In genomic region chr16:30060412-30060811, GRCm38 (mm10) we compare ENCODE assay signal across 8 mouse cellular contexts. TPM values are rescaled to one million over a fixed set of nuclear protein-coding genes. Genes with fewer than 3 reads are reported as not detected.
DNase-seq lines count a peak whose midpoint lies in the region; ATAC-seq and TF ChIP-seq lines count a peak whose summit lies in the region.
"Had no signal": no experiment of that assay in that cellular context is flagged by ENCODE, and none has a peak within 500 bp of the region (broad histone marks: within the 10 kb centered on the region; RNA-seq: fewer than 3 reads in every experiment).

No protein-coding gene starts in this region.

- no peak overlapping the region for H3K9ac ChIP-seq in limb, embryonic 13.5 days
- H3K9ac ChIP-seq: hindbrain, embryonic 13.5 days had no signal

- H3K4me1 ChIP-seq in E14TG2a.4 (replicated peaks; ENCODE audit: low read depth, low read length): peaks cover 75% of the 10 kb centered on the region
- peaks cover 73% of the 10 kb centered on the region for H3K4me1 ChIP-seq in limb, embryonic 13.5 days

- TF ChIP-seq CTCF in E14TG2a.4 (conservative IDR thresholded peaks at IDR 0.05; ENCODE audit: low read length): no peak

- 0 out of 2 replicates have a peak overlapping the region, but pooled peaks have one; percentile 32 for H3K4me3 ChIP-seq in E14TG2a.4 (replicated peaks; ENCODE audit: low read length)
- H3K4me3 ChIP-seq in limb, embryonic 13.5 days: no peak overlapping the region
- H3K4me3 ChIP-seq: hindbrain, embryonic 13.5 days had no signal

- no peaks in the 10 kb centered on the region for H3K27me3 ChIP-seq in E14TG2a.4 (ENCODE audit: insufficient read depth, low read length)
- H3K27me3 ChIP-seq in limb, embryonic 13.5 days: peaks cover 16% of the 10 kb centered on the region; the same call in 1 of the 2 replicates

- H3K9me3 ChIP-seq in E14TG2a.4 (ENCODE audit: low read length): no peaks in the 10 kb centered on the region
- H3K9me3 ChIP-seq in limb, embryonic 13.5 days: no peaks in the 10 kb centered on the region
- H3K9me3 ChIP-seq: hindbrain, embryonic 13.5 days had no signal

- 9% methylated on average over 8 of the region's 8 CpGs for WGBS in limb, embryonic 13.5 days

- ATAC-seq in limb, embryonic 13.5 days (ENCODE audit: low FRiP score, low read depth): no peak

- peak overlapping the region; percentile 27; the same call in 1 of the 2 replicates for H3K4me2 ChIP-seq in limb, embryonic 13.5 days (replicated peaks)
- H3K4me2 ChIP-seq: hindbrain, embryonic 13.5 days had no signal

- no peaks in the 10 kb centered on the region for H3K36me3 ChIP-seq in E14TG2a.4 (ENCODE audit: insufficient read depth, low read length)
- no peaks in the 10 kb centered on the region for H3K36me3 ChIP-seq in limb, embryonic 13.5 days
- H3K36me3 ChIP-seq: hindbrain, embryonic 13.5 days had no signal

- DNase-seq in adipocyte (ENCODE audit: low spot score): peak; percentile 45
- peak; percentile 36 to 51 for DNase-seq in heart, postnatal 14 days
- DNase-seq in yolk sac, embryonic 10.5 days (ENCODE audit: low spot score): no peak
- no peak for DNase-seq in gastrocnemius, adult 8-10 months (ENCODE audit: low spot score in 2 of 2)
- no peak for DNase-seq in embryo, embryonic 11 days

- peak overlapping the region; percentile 58; the same call in 1 of the 2 replicates for H3K27ac ChIP-seq in limb, embryonic 13.5 days
- H3K27ac ChIP-seq: hindbrain, embryonic 13.5 days had no signal

- intact Hi-C loops in heart, postnatal 14 days (cut with DNase I): no loop called here

RNA-seq across cellular contexts. Expression of gene Hes1, which starts 3.8 kb away (rescaled TPM):
- 10 to 100 TPM; 28.9 to 30.9 TPM for total RNA-seq in heart, postnatal 14 days (2021)
- polyA plus RNA-seq in limb, embryonic 13.5 days (2015; fragmentation: Nextera tagmentation; extraction: Ambion mirVana): 49.6 and 50.2 TPM in 2 replicates
- 10 to 100 TPM in 2 of 4 experiments, 1 to 10 TPM in 2; 8.9 to 13.4 (median 9.9) TPM for total RNA-seq in gastrocnemius, adult 8-10 months (2022)

Comparison
In these comparisons a context has a peak if more than half of its experiments do, and no peak if none do; other contexts are left out.
1. DNase-seq: peak in adipocyte (single experiment) and heart, postnatal 14 days (2 of 2); none in yolk sac, embryonic 10.5 days (single experiment), gastrocnemius, adult 8-10 months (0 of 2) and embryo, embryonic 11 days (single experiment).